Comparison of ENCODE assay signal across 9 mouse cellular contexts in genomic region chr15:83857129-83857528, GRCm38 (mm10).
DNase-seq lines count a peak whose midpoint lies in the region; ATAC-seq lines count a peak whose summit lies in the region.
"Had no signal": no experiment of that assay in that cellular context is flagged by ENCODE, and none has a peak within 500 bp of the region (broad histone marks: within the 10 kb centered on the region; RNA-seq: fewer than 3 reads in every experiment).

No protein-coding gene starts in this region.

- no peak overlapping the region for H3K9ac ChIP-seq in neural tube, embryonic 15.5 days (replicated peaks)
- H3K9ac ChIP-seq: embryonic facial prominence, embryonic 15.5 days had no signal

- peak; percentile 73 for DNase-seq in neural tube, embryonic 10.5 days (ENCODE audit: extremely low spot score, low spot score)
- peak; percentile 71 for DNase-seq in adrenal gland, postnatal 25 days
- DNase-seq in embryonic facial prominence, embryonic 10.5 days (ENCODE audit: low spot score): peak; percentile 69
- DNase-seq in heart, postnatal 10 days: peak; percentile 59 to 81
- DNase-seq in left cerebral cortex, postnatal 14 days (ENCODE audit: low spot score in 2 of 2): peak; percentile 73 to 83
- DNase-seq in retina, adult 2 months (ENCODE audit: low read depth, low spot score): peak; percentile 2

- no peaks in the 10 kb centered on the region for H3K4me1 ChIP-seq in neural tube, embryonic 15.5 days
- no peaks in the 10 kb centered on the region for H3K4me1 ChIP-seq in embryonic facial prominence, embryonic 10.5 days
- H3K4me1 ChIP-seq: embryonic facial prominence, embryonic 15.5 days had no signal

- no peak overlapping the region for H3K4me3 ChIP-seq in neural tube, embryonic 15.5 days (replicated peaks)
- H3K4me3 ChIP-seq in embryonic facial prominence, embryonic 10.5 days: no peak overlapping the region
- H3K4me3 ChIP-seq: embryonic facial prominence, embryonic 15.5 days had no signal

- H3K36me3 ChIP-seq in neural tube, embryonic 15.5 days: no peaks in the 10 kb centered on the region
- 0 out of 2 replicates have a peak, but pooled peaks cover 4% of the 10 kb centered on the region for H3K36me3 ChIP-seq in embryonic facial prominence, embryonic 10.5 days (replicated peaks)
- H3K36me3 ChIP-seq: embryonic facial prominence, embryonic 15.5 days had no signal

- no peaks in the 10 kb centered on the region for H3K27me3 ChIP-seq in neural tube, embryonic 15.5 days (replicated peaks)
- no peaks in the 10 kb centered on the region for H3K27me3 ChIP-seq in embryonic facial prominence, embryonic 10.5 days (replicated peaks; ENCODE audit: low read depth, poor library complexity, severe bottlenecking)
- H3K27me3 ChIP-seq: embryonic facial prominence, embryonic 15.5 days had no signal

- H3K4me2 ChIP-seq in neural tube, embryonic 15.5 days: no peak overlapping the region
- H3K4me2 ChIP-seq: embryonic facial prominence, embryonic 15.5 days had no signal

- H3K9me3 ChIP-seq in neural tube, embryonic 15.5 days (replicated peaks): no peaks in the 10 kb centered on the region
- H3K9me3 ChIP-seq in embryonic facial prominence, embryonic 10.5 days: no peaks in the 10 kb centered on the region
- H3K9me3 ChIP-seq: embryonic facial prominence, embryonic 15.5 days had no signal

- H3K27ac ChIP-seq in neural tube, embryonic 15.5 days (replicated peaks): no peak overlapping the region
- H3K27ac ChIP-seq in embryonic facial prominence, embryonic 10.5 days (replicated peaks): no peak overlapping the region
- H3K27ac ChIP-seq: embryonic facial prominence, embryonic 15.5 days had no signal

- WGBS in neural tube, embryonic 15.5 days: 21% methylated on average over 8 of the region's 8 CpGs
- 22% methylated on average over 8 of the region's 8 CpGs for WGBS in embryonic facial prominence, embryonic 10.5 days

- intact Hi-C loops in heart, postnatal 10 days (cut with DNase I): loop anchor here (1.0 to 2.0 kb wide), 2 partner anchors 197 to 774 kb away; no protein-coding TSS in a partner anchor
- intact Hi-C loops in left cerebral cortex, postnatal 14 days (cut with DNase I): loop anchor here (2.0 kb wide), 1 partner anchor 198 kb away; no protein-coding TSS in a partner anchor

- ATAC-seq in neural tube, embryonic 15.5 days (ENCODE audit: low FRiP score): no peak
- ATAC-seq in erythroid progenitor cell, adult 5-6 weeks (replicated peaks; ENCODE audit: low FRiP score, poor library complexity, severe bottlenecking): no peak

Comparison
In these comparisons a context has a peak if more than half of its experiments do, and no peak if none do; other contexts are left out.
1. DNase-seq: peak in every context shown above with its lines; median percentile 78 in left cerebral cortex, postnatal 14 days; 73 in neural tube, embryonic 10.5 days; 71 in adrenal gland, postnatal 25 days; 70 in heart, postnatal 10 days; 69 in embryonic facial prominence, embryonic 10.5 days; 2 in retina, adult 2 months.